Mouse (Mus musculus) ES-Bruce4 (cell line): ENCODE data around the gene Apbb2.

Source experiments
- CTCF ChIP-seq: IDR thresholded peaks from one replicate; pipeline ENCODE4 v1.8.1; 2011; ENCODE audit warnings: low read depth, low read length
- EP300 ChIP-seq: IDR thresholded peaks from 2 replicates; pipeline ENCODE4 v1.6.1; 2011; ENCODE audit warnings: low read depth, low read length; ENCODE audit not compliant: insufficient read depth
- POLR2A ChIP-seq: IDR thresholded peaks from one replicate; pipeline ENCODE4 v1.8.1; 2011; ENCODE audit warnings: low read length; ENCODE audit not compliant: insufficient read depth

DNA sequence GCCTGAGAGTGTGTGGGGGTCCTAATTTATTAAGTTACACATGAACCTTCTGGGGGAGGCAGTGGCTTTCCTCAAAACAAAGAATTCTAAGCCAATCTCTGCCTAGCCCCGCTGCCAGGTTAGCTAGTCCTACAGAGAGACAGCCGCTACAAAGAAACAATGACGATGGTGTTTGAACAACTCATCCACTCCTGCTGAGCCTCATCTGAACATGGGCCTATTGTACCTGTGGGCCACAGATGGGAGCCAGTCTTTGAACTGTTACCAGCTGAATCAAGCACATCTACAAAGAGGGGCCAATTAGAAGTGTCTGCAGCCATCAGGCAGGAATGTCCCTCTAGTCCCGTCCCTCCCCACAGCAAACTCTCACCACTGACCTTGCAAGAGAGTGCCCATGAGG is 45.3 kb downstream of the Apbb2 start:
- no peak for TF ChIP-seq EP300
- TF ChIP-seq POLR2A = no peak
- no peak for TF ChIP-seq CTCF
